Mouse (Mus musculus): Measurements from ENCODE around the gene Pml. TPM values are rescaled to one million over a fixed set of nuclear protein-coding genes. Genes with fewer than 3 reads are reported as not detected.

The Pml gene
- 13.6 and 13.7 TPM in 2 replicates for polyA plus RNA-seq (2014; fragmentation: Nextera tagmentation; extraction: Ambion mirVana)

- ATAC-seq (replicated peaks; ENCODE audit: low FRiP score) (no peak), DNase-seq (ENCODE audit: low spot score) (peak; percentile 68)
- Histone ChIP-seq H3K9ac (ENCODE audit: low read length) (peak within 1 kb of the TSS; percentile 70), H3K27me3 (ENCODE audit: control insufficient read depth, insufficient read depth, low read length) (no peaks in the 10 kb centered on the region), H3K4me1 (replicated peaks; ENCODE audit: control insufficient read depth, insufficient read depth, low read length) (peaks cover 11% of the 10 kb centered on the region), H3K9me3 (ENCODE audit: control insufficient read depth, low read length) (no peaks in the 10 kb centered on the region), H3K4me2 (ENCODE audit: low read depth, low read length, severe bottlenecking) (peak within 1 kb of the TSS; percentile 61), H3K36me3 (ENCODE audit: control insufficient read depth, insufficient read depth, low read length) (no peaks in the 10 kb centered on the region), H3K4me3 (ENCODE audit: low read depth, low read length) (peak within 1 kb of the TSS; percentile 32), H3K27ac (ENCODE audit: low read depth, low read length) (peak within 1 kb of the TSS; percentile 61; the same call in 1 of the 2 replicates)
- 2% methylated on average over 16 of the region's 16 CpGs for WGBS
Measured at GRCm38 (mm10) chr9:58249592-58250192, at the start of gene Pml. Gene Pml, minus strand, starts transcription at chr9:58249786.

- no peak overlapping the region for H3K4me2 ChIP-seq (ENCODE audit: low read depth, low read length, severe bottlenecking)
- no peaks in the 10 kb centered on the region for H3K27me3 ChIP-seq (ENCODE audit: control insufficient read depth, insufficient read depth, low read length)
- no peaks in the 10 kb centered on the region for H3K9me3 ChIP-seq (ENCODE audit: control insufficient read depth, low read length)
- ATAC-seq (replicated peaks; ENCODE audit: low FRiP score), result no peak
- no peaks in the 10 kb centered on the region for H3K36me3 ChIP-seq (ENCODE audit: control insufficient read depth, insufficient read depth, low read length)
- 90% methylated on average over 4 of the region's 4 CpGs for WGBS
- peaks cover 6% of the 10 kb centered on the region; the same call in 1 of the 2 replicates for H3K4me1 ChIP-seq (replicated peaks; ENCODE audit: control insufficient read depth, insufficient read depth, low read length)
- no peak overlapping the region for H3K9ac ChIP-seq (ENCODE audit: low read length)
- no peak for DNase-seq (ENCODE audit: low spot score)
- no peak overlapping the region for H3K4me3 ChIP-seq (ENCODE audit: low read depth, low read length)
- H3K27ac ChIP-seq (ENCODE audit: low read depth, low read length), result no peak overlapping the region
Measured at GRCm38 (mm10) chr9:58297961-58298477, 48.4 kb upstream of the Pml start.

GRCm38 (mm10) chr9:58297065-58297464 lies 47.5 kb upstream of the Pml start:
- Histone ChIP-seq H3K9me3 (ENCODE audit: control insufficient read depth, low read length) (no peaks in the 10 kb centered on the region), H3K4me2 (ENCODE audit: low read depth, low read length, severe bottlenecking) (no peak overlapping the region), H3K4me3 (ENCODE audit: low read depth, low read length) (no peak overlapping the region), H3K27me3 (ENCODE audit: control insufficient read depth, insufficient read depth, low read length) (no peaks in the 10 kb centered on the region), H3K4me1 (replicated peaks; ENCODE audit: control insufficient read depth, insufficient read depth, low read length) (peaks cover 6% of the 10 kb centered on the region; the same call in 1 of the 2 replicates), H3K36me3 (ENCODE audit: control insufficient read depth, insufficient read depth, low read length) (no peaks in the 10 kb centered on the region), H3K27ac (ENCODE audit: low read depth, low read length) (no peak overlapping the region), H3K9ac (ENCODE audit: low read length) (no peak overlapping the region)
- WGBS, result 90% methylated on average over 6 of the region's 6 CpGs
- ATAC-seq (replicated peaks; ENCODE audit: low FRiP score) (no peak), DNase-seq (ENCODE audit: low spot score) (no peak)

- H3K4me1 ChIP-seq (replicated peaks; ENCODE audit: control insufficient read depth, insufficient read depth, low read length), result peaks cover 6% of the 10 kb centered on the region; the same call in 1 of the 2 replicates
- ATAC-seq (replicated peaks; ENCODE audit: low FRiP score), result no peak; the same call in 1 of the 2 replicates
- H3K27ac ChIP-seq (ENCODE audit: low read depth, low read length), result 0 out of 2 replicates have a peak overlapping the region, but pooled peaks have one; percentile 18
- no peak overlapping the region for H3K9ac ChIP-seq (ENCODE audit: low read length)
- H3K9me3 ChIP-seq (ENCODE audit: control insufficient read depth, low read length), result no peaks in the 10 kb centered on the region
- 18% methylated on average over 9 of the region's 9 CpGs for WGBS
- no peaks in the 10 kb centered on the region for H3K36me3 ChIP-seq (ENCODE audit: control insufficient read depth, insufficient read depth, low read length)
- DNase-seq (ENCODE audit: low spot score), result no peak
- H3K4me2 ChIP-seq (ENCODE audit: low read depth, low read length, severe bottlenecking), result no peak overlapping the region
- no peaks in the 10 kb centered on the region for H3K27me3 ChIP-seq (ENCODE audit: control insufficient read depth, insufficient read depth, low read length)
- H3K4me3 ChIP-seq (ENCODE audit: low read depth, low read length), result no peak overlapping the region
Measured at GRCm38 (mm10) chr9:58295766-58296361, 46.3 kb upstream of the Pml start.

GRCm38 (mm10) chr9:58295345-58295744 lies 45.8 kb upstream of the Pml start:
- no peak for ATAC-seq (replicated peaks; ENCODE audit: low FRiP score)
- no peaks in the 10 kb centered on the region for H3K9me3 ChIP-seq (ENCODE audit: control insufficient read depth, low read length)
- H3K27me3 ChIP-seq (ENCODE audit: control insufficient read depth, insufficient read depth, low read length), result no peaks in the 10 kb centered on the region
- H3K9ac ChIP-seq (ENCODE audit: low read length), result no peak overlapping the region
- no peak for DNase-seq (ENCODE audit: low spot score)
- H3K4me3 ChIP-seq (ENCODE audit: low read depth, low read length), result no peak overlapping the region
- H3K4me1 ChIP-seq (replicated peaks; ENCODE audit: control insufficient read depth, insufficient read depth, low read length), result peaks cover 6% of the 10 kb centered on the region; the same call in 1 of the 2 replicates
- WGBS, result 83% methylated on average over 3 of the region's 3 CpGs
- no peak overlapping the region for H3K27ac ChIP-seq (ENCODE audit: low read depth, low read length)
- no peak overlapping the region for H3K4me2 ChIP-seq (ENCODE audit: low read depth, low read length, severe bottlenecking)
- H3K36me3 ChIP-seq (ENCODE audit: control insufficient read depth, insufficient read depth, low read length), result no peaks in the 10 kb centered on the region

- Histone ChIP-seq H3K4me3 (ENCODE audit: low read depth, low read length) (no peak overlapping the region), H3K4me2 (ENCODE audit: low read depth, low read length, severe bottlenecking) (no peak overlapping the region), H3K36me3 (ENCODE audit: control insufficient read depth, insufficient read depth, low read length) (no peaks in the 10 kb centered on the region), H3K9me3 (ENCODE audit: control insufficient read depth, low read length) (no peaks in the 10 kb centered on the region), H3K9ac (ENCODE audit: low read length) (no peak overlapping the region), H3K27me3 (ENCODE audit: control insufficient read depth, insufficient read depth, low read length) (no peaks in the 10 kb centered on the region), H3K4me1 (replicated peaks; ENCODE audit: control insufficient read depth, insufficient read depth, low read length) (peaks cover 6% of the 10 kb centered on the region; the same call in 1 of the 2 replicates), H3K27ac (ENCODE audit: low read depth, low read length) (no peak overlapping the region)
- DNase-seq (ENCODE audit: low spot score) (no peak), ATAC-seq (replicated peaks; ENCODE audit: low FRiP score) (no peak)
- WGBS, result 59% methylated on average over 7 of the region's 7 CpGs
Measured at GRCm38 (mm10) chr9:58294527-58294926, 44.9 kb upstream of the Pml start.

- H3K36me3 ChIP-seq (ENCODE audit: control insufficient read depth, insufficient read depth, low read length), result no peaks in the 10 kb centered on the region
- H3K9ac ChIP-seq (ENCODE audit: low read length), result no peak overlapping the region
- no peaks in the 10 kb centered on the region for H3K27me3 ChIP-seq (ENCODE audit: control insufficient read depth, insufficient read depth, low read length)
- H3K4me2 ChIP-seq (ENCODE audit: low read depth, low read length, severe bottlenecking), result no peak overlapping the region
- no peaks in the 10 kb centered on the region for H3K9me3 ChIP-seq (ENCODE audit: control insufficient read depth, low read length)
- WGBS, result 88% methylated on average over 2 of the region's 2 CpGs
- ATAC-seq (replicated peaks; ENCODE audit: low FRiP score), result no peak
- H3K4me3 ChIP-seq (ENCODE audit: low read depth, low read length), result no peak overlapping the region
- DNase-seq (ENCODE audit: low spot score), result no peak
- no peak overlapping the region for H3K27ac ChIP-seq (ENCODE audit: low read depth, low read length)
- no peaks in the 10 kb centered on the region for H3K4me1 ChIP-seq (replicated peaks; ENCODE audit: control insufficient read depth, insufficient read depth, low read length)
Measured at GRCm38 (mm10) chr9:58289901-58290300, 40.3 kb upstream of the Pml start.

GRCm38 (mm10) chr9:58289090-58289489 lies 39.5 kb upstream of the Pml start:
- no peak overlapping the region for H3K4me2 ChIP-seq (ENCODE audit: low read depth, low read length, severe bottlenecking)
- DNase-seq (ENCODE audit: low spot score), result no peak
- H3K4me3 ChIP-seq (ENCODE audit: low read depth, low read length), result no peak overlapping the region
- H3K36me3 ChIP-seq (ENCODE audit: control insufficient read depth, insufficient read depth, low read length), result no peaks in the 10 kb centered on the region
- H3K4me1 ChIP-seq (replicated peaks; ENCODE audit: control insufficient read depth, insufficient read depth, low read length), result no peaks in the 10 kb centered on the region
- no peaks in the 10 kb centered on the region for H3K27me3 ChIP-seq (ENCODE audit: control insufficient read depth, insufficient read depth, low read length)
- no peak overlapping the region for H3K27ac ChIP-seq (ENCODE audit: low read depth, low read length)
- no peak overlapping the region for H3K9ac ChIP-seq (ENCODE audit: low read length)
- ATAC-seq (replicated peaks; ENCODE audit: low FRiP score), result no peak
- H3K9me3 ChIP-seq (ENCODE audit: control insufficient read depth, low read length), result no peaks in the 10 kb centered on the region
- 73% methylated on average over 1 of the region's 1 CpGs for WGBS

Data from forebrain, embryonic 11.5 days (tissue).